Mouse (Mus musculus) left cerebral cortex, postnatal 14 days (tissue): Measurements from ENCODE around the gene Cilp2. TPM values are rescaled to one million over a fixed set of nuclear protein-coding genes. Genes with fewer than 3 reads are reported as not detected.

Source experiments
- DNase-seq, 2 experiments: peaks; one replicate each; pipeline ENCODE4 v3.0.0; 2021 to 2022; ENCODE audit warnings: low spot score in 2 of 2, mixed read lengths in 1 of 2
- intact Hi-C: fragments of 180-260 bp; cut with DNase I; formaldehyde crosslinking; loops from one replicate; pipeline ENCODE4 v1.15.1; 2025
- total RNA-seq, 2 experiments: library from RNA; stranded (reverse); gene quantifications; 2 replicates each; pipeline ENCODE4 v1.2.3; 2021

The Cilp2 gene
- total RNA-seq, 2 experiments from 2014 or later = 1.9 to 2.2 TPM

GRCm38 (mm10) chr8:69903063-69903542 is 15.6 kb upstream of the Cilp2 start:
- DNase-seq = peak; percentile 100
- intact Hi-C loops = no loop called here

- intact Hi-C loops = no loop called here
- DNase-seq = no peak
These were observed 14.9 kb upstream of the Cilp2 start, which contains the start of the genes Tssk6, Ndufa13 and Yjefn3 for GRCm38 (mm10) chr8:69902163-69903062. TSS of gene Tssk6 (plus strand) at chr8:69902184. TSS of gene Ndufa13 (minus strand) at chr8:69902558. TSS of gene Yjefn3 (minus strand) at chr8:69902712.

- intact Hi-C loops = no loop called here
- DNase-seq = peak; percentile 97 to 98
These were observed 14.1 kb upstream of the Cilp2 start for GRCm38 (mm10) chr8:69901484-69902162.

GRCm38 (mm10) chr8:69900895-69901451 is 13.5 kb upstream of the Cilp2 start:
- intact Hi-C loops = no loop called here
- no peak for DNase-seq

- no peak for DNase-seq
- intact Hi-C loops = no loop called here
These were observed 12.4 kb upstream of the Cilp2 start for GRCm38 (mm10) chr8:69899876-69900275.

- intact Hi-C loops = no loop called here
- DNase-seq = no peak
These were observed 10.4 kb upstream of the Cilp2 start for GRCm38 (mm10) chr8:69897857-69898256.

GRCm38 (mm10) chr8:69895772-69896451 is 8.4 kb upstream of the Cilp2 start:
- DNase-seq = no peak
- intact Hi-C loops = no loop called here

- intact Hi-C loops = no loop called here
- no peak for DNase-seq
These were observed 7.4 kb upstream of the Cilp2 start for GRCm38 (mm10) chr8:69894836-69895332.

GRCm38 (mm10) chr8:69893863-69894262 is 6.4 kb upstream of the Cilp2 start:
- peak; percentile 63 to 90 for DNase-seq
- intact Hi-C loops = no loop called here

- intact Hi-C loops = loop anchor here (2.0 kb wide), 1 partner anchor 16 kb away; no protein-coding TSS in a partner anchor
- DNase-seq = peak; percentile 75 to 77
These were observed 3.3 kb upstream of the Cilp2 start for GRCm38 (mm10) chr8:69890813-69891241.

- no peak for DNase-seq
- intact Hi-C loops = no loop called here
These were observed 1.4 kb upstream of the Cilp2 start for GRCm38 (mm10) chr8:69888902-69889301.

GRCm38 (mm10) chr8:69888244-69888866 is 868 bp upstream of the Cilp2 start:
- no peak for DNase-seq
- intact Hi-C loops = no loop called here

- no peak for DNase-seq
- intact Hi-C loops = no loop called here
These were observed 3.3 kb downstream of the Cilp2 start for GRCm38 (mm10) chr8:69884141-69884540.

- intact Hi-C loops = no loop called here
- no peak for DNase-seq
These were observed 4.5 kb downstream of the Cilp2 start for GRCm38 (mm10) chr8:69882833-69883600.

GRCm38 (mm10) chr8:69882021-69882756 is 5.3 kb downstream of the Cilp2 start:
- peak; percentile 72 to 77 for DNase-seq
- intact Hi-C loops = no loop called here

GRCm38 (mm10) chr8:69881261-69881865 is 6.1 kb downstream of the Cilp2 start:
- DNase-seq = no peak
- intact Hi-C loops = no loop called here

- intact Hi-C loops = no loop called here
- no peak for DNase-seq
These were observed 6.6 kb downstream of the Cilp2 start for GRCm38 (mm10) chr8:69880841-69881240.
